Mouse (Mus musculus) gastrocnemius, postnatal 14 days (tissue): Measurements from ENCODE around the gene Cog3. TPM values are rescaled to one million over a fixed set of nuclear protein-coding genes. Genes with fewer than 3 reads are reported as not detected.

ENCODE experiments used
- DNase-seq: peaks from one replicate; pipeline ENCODE4 v3.0.0; 2021; ENCODE audit warnings: mixed read lengths
- intact Hi-C: fragments of 180-260 bp; cut with DNase I; formaldehyde crosslinking; loops from one replicate; pipeline ENCODE4 v1.15.1; 2025; ENCODE audit warnings: low total_unique reads
- total RNA-seq, 2 experiments: library from RNA; stranded (reverse); gene quantifications; 2 replicates each; pipeline ENCODE4 v1.2.3; 2021

Gene Cog3
- total RNA-seq, 2 experiments from 2014 or later, result 8.3 to 9.3 TPM

GRCm38 (mm10) chr14:75767492-75768274 is 13.4 kb upstream of the Cog3 start:
- intact Hi-C loops, result no loop called here

DNA sequence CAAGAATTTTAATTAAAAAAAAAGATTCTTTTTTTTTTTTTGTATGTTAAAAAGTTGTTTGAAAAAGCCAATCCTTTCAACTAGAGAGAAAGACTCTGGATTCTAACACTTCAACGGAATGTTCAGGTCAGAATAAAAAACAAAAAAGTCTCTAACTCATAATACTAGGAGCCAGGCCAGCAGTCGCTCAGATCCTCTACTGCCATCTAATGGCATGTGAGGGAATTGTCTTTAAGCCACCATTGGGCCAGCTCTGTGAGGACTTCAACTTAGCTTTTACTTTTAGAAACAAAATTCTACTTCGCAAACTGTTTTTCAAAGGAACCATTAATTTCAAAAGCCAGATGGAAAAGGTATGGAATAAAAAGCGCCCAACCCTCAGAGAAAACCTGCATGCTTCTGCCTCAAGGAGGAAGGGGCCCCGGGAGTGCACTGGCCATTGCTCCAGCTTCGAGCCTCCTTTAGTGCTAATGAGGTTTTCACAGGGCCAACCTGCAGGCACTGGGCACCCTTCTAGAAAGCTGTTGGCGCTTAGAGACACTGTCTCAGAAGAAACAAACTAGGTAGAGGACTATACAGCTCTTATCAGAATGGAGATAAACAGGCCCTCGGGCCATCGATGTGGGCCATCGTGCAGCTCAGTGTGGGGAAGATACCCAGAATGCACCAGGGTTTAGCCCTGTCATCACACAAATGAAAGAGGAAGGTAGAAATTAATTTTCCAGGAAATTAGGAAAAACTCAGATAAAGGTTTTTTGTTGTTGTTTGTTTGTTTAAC is 6.9 kb upstream of the Cog3 start:
- no peak for DNase-seq
- intact Hi-C loops, result no loop called here

More at GRCm38 (mm10) chr14:75767492-75768274, 13.4 kb upstream of the Cog3 start:
- peak; percentile 55 for DNase-seq

GRCm38 (mm10) chr14:75758401-75758800 is 4.1 kb upstream of the Cog3 start:
- intact Hi-C loops, result no loop called here
- DNase-seq, result no peak

GRCm38 (mm10) chr14:75757821-75758220 is 3.5 kb upstream of the Cog3 start:
- DNase-seq, result no peak
- intact Hi-C loops, result no loop called here

- intact Hi-C loops, result no loop called here
- no peak for DNase-seq
Measured at GRCm38 (mm10) chr14:75756971-75757370, 2.7 kb upstream of the Cog3 start.

DNA sequence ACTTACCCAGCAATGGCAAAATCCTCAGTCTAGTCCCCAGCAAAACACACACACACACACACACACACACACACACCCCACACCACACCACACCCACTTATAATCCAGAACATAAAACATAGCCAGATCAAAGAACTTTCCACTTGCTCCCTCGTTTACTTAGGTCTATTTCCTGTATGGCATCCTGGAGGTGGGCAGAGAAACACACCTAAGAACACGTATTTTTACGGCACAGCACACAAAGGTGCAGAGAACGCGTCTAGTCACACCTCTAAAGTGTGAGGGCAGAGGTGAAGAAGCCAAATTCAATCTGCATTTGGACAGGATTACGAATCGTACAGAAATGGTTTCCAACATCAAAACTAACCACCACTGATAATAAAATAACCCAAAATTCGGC is 1.1 kb downstream of the Cog3 start:
- DNase-seq, result no peak
- intact Hi-C loops, result no loop called here

DNA sequence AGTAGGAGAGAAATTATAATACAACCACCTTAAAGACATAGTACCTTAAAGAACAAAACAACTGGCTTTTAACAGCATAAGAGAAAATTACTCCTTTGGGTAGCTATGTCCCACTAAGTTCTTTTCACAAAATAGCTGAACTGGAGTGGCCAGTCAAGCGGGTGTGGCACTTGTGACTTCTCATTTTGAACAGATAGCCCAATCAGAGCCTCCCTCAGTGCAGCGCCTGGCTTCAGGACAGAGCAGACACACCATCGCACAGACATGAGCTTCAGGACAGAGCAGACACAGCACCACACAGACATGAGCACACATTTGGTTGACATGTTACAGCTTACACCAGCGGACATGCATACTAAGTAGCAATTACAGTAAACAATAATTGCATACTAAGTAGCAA is 3.3 kb downstream of the Cog3 start:
- DNase-seq, result no peak
- intact Hi-C loops, result no loop called here

GRCm38 (mm10) chr14:75749123-75749522 is 5.2 kb downstream of the Cog3 start:
- no peak for DNase-seq
- intact Hi-C loops, result no loop called here

DNA sequence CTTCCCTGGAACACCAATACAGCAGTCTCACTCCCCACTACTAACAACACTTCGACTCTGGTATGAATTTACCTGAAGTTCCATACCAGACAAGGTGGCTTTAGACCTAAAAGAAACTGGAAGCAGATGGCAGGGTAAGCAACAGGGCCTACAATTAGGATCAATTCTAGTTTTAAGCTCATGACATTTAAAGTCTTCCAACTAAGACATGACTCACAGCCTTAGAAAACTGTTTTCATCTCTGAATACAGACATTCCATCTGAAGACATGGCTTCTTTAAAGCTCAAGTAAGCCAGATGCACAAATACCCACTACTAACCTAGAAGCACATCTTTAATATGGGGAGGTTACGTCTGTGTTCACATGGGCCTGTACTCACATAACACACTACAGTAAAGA is 6.4 kb downstream of the Cog3 start:
- no peak for DNase-seq
- intact Hi-C loops, result no loop called here

GRCm38 (mm10) chr14:75741904-75742303 is 12.4 kb downstream of the Cog3 start:
- DNase-seq, result no peak
- intact Hi-C loops, result no loop called here

- DNase-seq, result no peak
- intact Hi-C loops, result no loop called here
Measured at GRCm38 (mm10) chr14:75735597-75735996, 18.7 kb downstream of the Cog3 start.

DNA sequence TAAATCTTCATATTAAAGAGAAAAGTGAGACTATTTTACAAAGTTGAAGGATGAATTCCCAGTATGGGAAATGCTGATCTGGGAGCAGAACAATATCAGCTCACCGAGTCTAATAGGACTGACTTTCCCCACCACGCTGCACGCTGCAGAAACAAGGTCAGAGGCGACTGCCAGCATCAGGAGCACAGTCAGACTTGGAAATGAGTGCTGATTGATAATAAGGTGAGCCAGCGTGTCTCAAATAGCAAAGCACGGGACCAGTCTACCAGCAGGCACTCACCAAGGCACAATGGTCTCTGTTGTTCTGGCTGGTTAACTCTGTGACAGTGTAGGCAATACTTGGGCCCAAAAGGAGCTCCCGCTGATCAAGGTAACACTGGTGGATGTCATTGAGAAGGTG is 21.7 kb downstream of the Cog3 start:
- intact Hi-C loops, result no loop called here
- DNase-seq, result no peak

- no peak for DNase-seq
- intact Hi-C loops, result no loop called here
Measured at GRCm38 (mm10) chr14:75731361-75731760, 23.0 kb downstream of the Cog3 start.

DNA sequence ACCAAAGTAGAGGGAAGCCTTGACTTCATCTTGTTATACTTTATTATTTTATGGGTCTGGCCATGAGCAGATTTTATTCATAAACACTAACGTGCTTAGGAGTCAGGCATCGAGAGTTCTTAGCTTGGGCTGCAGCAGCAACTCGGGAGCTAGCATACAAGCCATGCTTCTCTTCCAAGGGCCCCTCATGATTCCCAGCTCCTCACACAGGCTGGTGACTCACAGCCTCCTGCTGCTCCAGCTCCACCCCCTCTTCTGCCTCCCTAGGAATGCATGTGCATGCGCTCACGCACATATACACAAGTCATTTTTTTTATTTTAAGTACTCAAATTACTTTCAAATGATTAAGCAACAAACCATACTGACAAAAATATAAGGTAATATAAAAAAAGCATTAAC is 26.2 kb downstream of the Cog3 start:
- intact Hi-C loops, result no loop called here
- DNase-seq, result no peak

GRCm38 (mm10) chr14:75727046-75727445 is 27.3 kb downstream of the Cog3 start:
- no peak for DNase-seq
- intact Hi-C loops, result no loop called here

GRCm38 (mm10) chr14:75722816-75723215 is 31.5 kb downstream of the Cog3 start:
- intact Hi-C loops, result no loop called here

GRCm38 (mm10) chr14:75721977-75722563 is 32.2 kb downstream of the Cog3 start:
- intact Hi-C loops, result no loop called here
- peak; percentile 26 for DNase-seq

More at GRCm38 (mm10) chr14:75722816-75723215, 31.5 kb downstream of the Cog3 start:
- no peak for DNase-seq

DNA sequence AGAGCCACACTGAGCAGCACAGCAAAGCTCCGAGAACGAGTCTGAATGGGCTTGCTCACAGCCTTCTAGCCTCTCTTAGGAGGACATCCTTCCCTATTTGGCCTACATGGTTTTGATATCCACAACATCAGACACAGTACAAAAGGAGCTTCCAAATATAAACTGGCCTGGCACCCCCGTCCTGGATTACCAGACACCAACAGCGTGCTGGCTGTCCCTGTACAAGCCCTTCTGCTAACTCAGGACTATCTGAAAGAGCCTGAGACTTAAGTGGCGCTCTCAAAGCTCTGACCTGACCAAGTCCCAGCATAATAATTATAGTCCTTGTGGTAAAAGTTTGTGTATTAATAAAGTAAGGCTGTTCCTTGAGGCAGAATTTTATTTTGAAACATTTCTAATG is 34.2 kb downstream of the Cog3 start:
- intact Hi-C loops, result no loop called here
- no peak for DNase-seq

- DNase-seq, result no peak
Measured at GRCm38 (mm10) chr14:75716410-75716809, 37.9 kb downstream of the Cog3 start.

GRCm38 (mm10) chr14:75713661-75714060 is 40.7 kb downstream of the Cog3 start:
- no peak for DNase-seq
- intact Hi-C loops, result no loop called here

More at GRCm38 (mm10) chr14:75716410-75716809, 37.9 kb downstream of the Cog3 start:
- intact Hi-C loops, result no loop called here
